Mouse (Mus musculus): Measurements from ENCODE around the gene Ankrd44. TPM values are rescaled to one million over a fixed set of nuclear protein-coding genes. Genes with fewer than 3 reads are reported as not detected.

Gene Ankrd44
- polyA plus RNA-seq, 1 experiment from 2014 or later, result 23.0 TPM

GRCm38 (mm10) chr1:54702918-54703317 is 223.3 kb downstream of the Ankrd44 start:
- H3K36me3 ChIP-seq, result no peaks in the 10 kb centered on the region
- H3K4me3 ChIP-seq, result no peak overlapping the region
- H3K9ac ChIP-seq, result no peak overlapping the region
- no peak overlapping the region for H3K4me2 ChIP-seq (replicated peaks)
- H3K4me1 ChIP-seq, result peaks cover 3% of the 10 kb centered on the region; the same call in 1 of the 2 replicates
- no peak overlapping the region for H3K27ac ChIP-seq
- ATAC-seq (ENCODE audit: low FRiP score, low read depth), result no peak
- no peaks in the 10 kb centered on the region for H3K9me3 ChIP-seq
- no peaks in the 10 kb centered on the region for H3K27me3 ChIP-seq

DNA sequence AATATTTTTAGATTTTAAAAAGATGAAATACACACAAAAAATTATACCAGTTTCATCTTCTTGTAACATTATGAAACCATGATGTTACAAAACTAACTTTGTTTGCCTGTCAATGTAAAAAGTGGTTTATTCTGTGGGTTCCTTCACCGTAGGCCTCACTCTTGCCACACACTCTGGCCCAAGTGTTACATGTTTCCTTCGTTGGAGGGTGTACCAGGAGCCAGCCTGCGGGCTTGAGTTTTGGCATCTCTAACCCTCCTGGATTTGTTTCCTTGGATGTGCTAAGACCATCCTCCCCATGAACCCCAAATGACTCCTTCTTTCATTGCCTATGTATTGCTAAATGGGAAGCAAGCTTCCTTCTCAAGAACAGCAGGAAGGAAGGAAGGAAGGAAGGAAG is 230.8 kb downstream of the Ankrd44 start:
- 87% methylated on average over 3 of the region's 3 CpGs for WGBS
- H3K4me1 ChIP-seq, result no peaks in the 10 kb centered on the region
- H3K9me3 ChIP-seq, result no peaks in the 10 kb centered on the region
- no peaks in the 10 kb centered on the region for H3K27me3 ChIP-seq
- H3K27ac ChIP-seq, result no peak overlapping the region
- no peak overlapping the region for H3K4me3 ChIP-seq
- H3K36me3 ChIP-seq, result no peaks in the 10 kb centered on the region
- ATAC-seq (ENCODE audit: low FRiP score, low read depth), result no peak
- H3K9ac ChIP-seq, result no peak overlapping the region
- no peak overlapping the region for H3K4me2 ChIP-seq (replicated peaks)

GRCm38 (mm10) chr1:54691824-54692223 is 234.4 kb downstream of the Ankrd44 start:
- ATAC-seq (ENCODE audit: low FRiP score, low read depth), result no peak
- no peak overlapping the region for H3K4me3 ChIP-seq
- no peak overlapping the region for H3K27ac ChIP-seq
- H3K27me3 ChIP-seq, result no peaks in the 10 kb centered on the region
- H3K36me3 ChIP-seq, result no peaks in the 10 kb centered on the region
- H3K9ac ChIP-seq, result no peak overlapping the region
- H3K4me2 ChIP-seq (replicated peaks), result no peak overlapping the region
- H3K9me3 ChIP-seq, result no peaks in the 10 kb centered on the region
- H3K4me1 ChIP-seq, result peaks cover 5% of the 10 kb centered on the region

GRCm38 (mm10) chr1:54690291-54690965 is 235.8 kb downstream of the Ankrd44 start:
- H3K36me3 ChIP-seq, result no peaks in the 10 kb centered on the region
- peaks cover 5% of the 10 kb centered on the region for H3K4me1 ChIP-seq
- 0 out of 2 replicates have a peak, but pooled peaks cover 5% of the 10 kb centered on the region for H3K9me3 ChIP-seq
- no peak overlapping the region for H3K4me2 ChIP-seq (replicated peaks)
- H3K27ac ChIP-seq, result no peak overlapping the region
- H3K9ac ChIP-seq, result no peak overlapping the region
- H3K27me3 ChIP-seq, result no peaks in the 10 kb centered on the region
- WGBS, result 75% methylated on average over 13 of the region's 13 CpGs
- no peak for ATAC-seq (ENCODE audit: low FRiP score, low read depth)
- H3K4me3 ChIP-seq, result no peak overlapping the region

DNA sequence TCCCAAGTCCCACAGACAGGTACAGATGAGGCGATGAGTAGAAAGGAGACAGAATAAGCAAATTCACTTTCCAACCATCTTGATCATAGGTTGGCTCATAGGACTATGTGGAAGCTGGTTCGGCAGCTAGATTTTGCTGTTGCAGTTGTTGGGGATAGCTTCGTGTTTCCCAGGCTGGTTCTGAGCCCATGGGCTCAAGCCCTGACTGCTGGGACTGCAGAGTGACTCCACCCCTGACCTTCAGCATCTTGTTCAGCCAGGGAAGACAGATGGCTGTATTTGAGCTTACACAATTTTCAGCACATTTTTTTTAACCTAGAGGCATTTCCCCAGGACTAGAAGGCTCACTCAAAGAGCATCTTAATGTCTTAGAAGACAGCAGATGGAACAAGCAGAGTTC is 237.7 kb downstream of the Ankrd44 start:
- Histone ChIP-seq H3K36me3 (no peaks in the 10 kb centered on the region), H3K4me2 (replicated peaks) (no peak overlapping the region), H3K9me3 (0 out of 2 replicates have a peak, but pooled peaks cover 7% of the 10 kb centered on the region), H3K27me3 (no peaks in the 10 kb centered on the region), H3K9ac (no peak overlapping the region), H3K4me3 (no peak overlapping the region), H3K27ac (no peak overlapping the region), H3K4me1 (peaks cover 5% of the 10 kb centered on the region)
- ATAC-seq (ENCODE audit: low FRiP score, low read depth), result no peak
- WGBS, result 86% methylated on average over 3 of the region's 3 CpGs

- no peak overlapping the region for H3K4me3 ChIP-seq
- 0 out of 2 replicates have a peak, but pooled peaks cover 7% of the 10 kb centered on the region for H3K9me3 ChIP-seq
- ATAC-seq (ENCODE audit: low FRiP score, low read depth), result no peak
- H3K4me2 ChIP-seq (replicated peaks), result no peak overlapping the region
- no peak overlapping the region for H3K27ac ChIP-seq
- no peaks in the 10 kb centered on the region for H3K36me3 ChIP-seq
- 69% methylated on average over 4 of the region's 4 CpGs for WGBS
- H3K4me1 ChIP-seq, result peaks cover 5% of the 10 kb centered on the region
- no peaks in the 10 kb centered on the region for H3K27me3 ChIP-seq
- H3K9ac ChIP-seq, result no peak overlapping the region
Observed at GRCm38 (mm10) chr1:54684316-54684715, 241.9 kb downstream of the Ankrd44 start.

GRCm38 (mm10) chr1:54679556-54679955 is 246.6 kb downstream of the Ankrd44 start:
- no peaks in the 10 kb centered on the region for H3K27me3 ChIP-seq
- H3K4me3 ChIP-seq, result no peak overlapping the region
- H3K4me2 ChIP-seq (replicated peaks), result no peak overlapping the region
- H3K27ac ChIP-seq, result no peak overlapping the region
- H3K9ac ChIP-seq, result no peak overlapping the region
- H3K4me1 ChIP-seq, result 0 out of 2 replicates have a peak, but pooled peaks cover 2% of the 10 kb centered on the region
- 68% methylated on average over 1 of the region's 1 CpGs for WGBS
- 0 out of 2 replicates have a peak, but pooled peaks cover 7% of the 10 kb centered on the region for H3K36me3 ChIP-seq
- H3K9me3 ChIP-seq, result no peaks in the 10 kb centered on the region
- ATAC-seq (ENCODE audit: low FRiP score, low read depth), result peak; percentile 55; the same call in 1 of the 2 replicates

DNA sequence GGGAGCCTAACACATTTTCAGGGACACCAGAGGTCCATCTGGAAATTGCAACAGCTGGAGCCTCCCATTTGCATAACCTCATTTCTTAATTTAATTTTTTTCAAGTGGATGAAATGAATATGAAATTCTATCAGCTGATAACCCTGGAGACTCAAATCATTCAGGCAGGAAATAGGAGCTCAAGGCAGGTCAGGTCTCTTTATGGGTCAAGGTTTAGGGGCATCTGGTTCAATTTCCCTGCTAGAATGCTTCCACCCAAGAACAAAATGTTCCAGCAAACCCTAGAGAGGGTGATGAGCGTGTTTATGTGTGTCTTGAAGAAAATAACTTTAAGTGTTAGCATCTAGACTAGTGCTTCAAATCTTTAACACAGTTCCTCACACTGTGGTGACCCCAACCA is 248.2 kb downstream of the Ankrd44 start:
- H3K4me1 ChIP-seq, result 0 out of 2 replicates have a peak, but pooled peaks cover 2% of the 10 kb centered on the region
- H3K27me3 ChIP-seq, result no peaks in the 10 kb centered on the region
- H3K4me3 ChIP-seq, result no peak overlapping the region
- H3K9me3 ChIP-seq, result no peaks in the 10 kb centered on the region
- ATAC-seq (ENCODE audit: low FRiP score, low read depth), result no peak
- 77% methylated on average over 1 of the region's 1 CpGs for WGBS
- no peak overlapping the region for H3K9ac ChIP-seq
- H3K27ac ChIP-seq, result no peak overlapping the region
- no peak overlapping the region for H3K4me2 ChIP-seq (replicated peaks)
- 0 out of 2 replicates have a peak, but pooled peaks cover 7% of the 10 kb centered on the region for H3K36me3 ChIP-seq

- H3K4me2 ChIP-seq (replicated peaks), result no peak overlapping the region
- H3K36me3 ChIP-seq, result 0 out of 2 replicates have a peak, but pooled peaks cover 7% of the 10 kb centered on the region
- H3K9ac ChIP-seq, result no peak overlapping the region
- 81% methylated on average over 5 of the region's 5 CpGs for WGBS
- H3K9me3 ChIP-seq, result no peaks in the 10 kb centered on the region
- H3K27me3 ChIP-seq, result no peaks in the 10 kb centered on the region
- no peak for ATAC-seq (ENCODE audit: low FRiP score, low read depth)
- H3K4me3 ChIP-seq, result no peak overlapping the region
- H3K4me1 ChIP-seq, result 0 out of 2 replicates have a peak, but pooled peaks cover 2% of the 10 kb centered on the region
- H3K27ac ChIP-seq, result no peak overlapping the region
Observed at GRCm38 (mm10) chr1:54675478-54675877, 250.7 kb downstream of the Ankrd44 start.

DNA sequence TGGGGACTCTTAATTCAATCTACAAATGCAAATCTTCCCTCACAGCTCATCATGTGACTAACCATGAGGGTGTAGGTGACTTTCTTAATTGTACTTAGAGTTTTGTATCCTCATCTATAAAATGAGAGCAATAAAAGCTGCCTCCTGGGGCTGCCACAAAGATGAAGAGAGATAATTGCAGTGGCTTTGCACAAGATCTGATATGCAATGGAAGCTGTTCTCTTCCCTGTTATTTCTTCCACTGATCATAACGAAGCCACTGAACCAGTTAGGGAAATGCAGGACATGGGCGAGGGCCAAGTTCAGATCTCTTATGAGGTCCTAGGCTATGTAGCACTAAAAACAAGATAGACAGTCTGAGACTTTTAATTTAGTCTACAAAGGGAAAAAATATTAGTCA is 258.2 kb downstream of the Ankrd44 start:
- 56% methylated on average over 2 of the region's 2 CpGs for WGBS
- ATAC-seq (ENCODE audit: low FRiP score, low read depth), result no peak
- H3K27ac ChIP-seq, result no peak overlapping the region
- no peaks in the 10 kb centered on the region for H3K9me3 ChIP-seq
- no peak overlapping the region for H3K4me2 ChIP-seq (replicated peaks)
- no peaks in the 10 kb centered on the region for H3K4me1 ChIP-seq
- H3K4me3 ChIP-seq, result no peak overlapping the region
- no peaks in the 10 kb centered on the region for H3K27me3 ChIP-seq
- H3K36me3 ChIP-seq, result no peaks in the 10 kb centered on the region
- H3K9ac ChIP-seq, result no peak overlapping the region

GRCm38 (mm10) chr1:54665582-54666405 is 260.4 kb downstream of the Ankrd44 start:
- 69% methylated on average over 8 of the region's 8 CpGs for whole genome bisulfite sequencing
- no peak overlapping the region for H3K4me3 ChIP-seq
- ATAC-seq (ENCODE audit: low FRiP score, low read depth), result no peak

GRCm38 (mm10) chr1:54665095-54665494 is 261.1 kb downstream of the Ankrd44 start:
- H3K9ac ChIP-seq, result no peak overlapping the region

More at GRCm38 (mm10) chr1:54665582-54666405, 260.4 kb downstream of the Ankrd44 start:
- H3K9ac ChIP-seq, result no peak overlapping the region
- no peak overlapping the region for H3K4me2 ChIP-seq (replicated peaks)
- no peaks in the 10 kb centered on the region for H3K4me1 ChIP-seq
- H3K27ac ChIP-seq, result no peak overlapping the region
- no peaks in the 10 kb centered on the region for H3K27me3 ChIP-seq
- peaks cover 14% of the 10 kb centered on the region for H3K36me3 ChIP-seq
- H3K9me3 ChIP-seq, result no peaks in the 10 kb centered on the region

More at GRCm38 (mm10) chr1:54665095-54665494, 261.1 kb downstream of the Ankrd44 start:
- ATAC-seq (ENCODE audit: low FRiP score, low read depth), result no peak
- 67% methylated on average over 4 of the region's 4 CpGs for WGBS
- Histone ChIP-seq H3K4me1 (no peaks in the 10 kb centered on the region), H3K27me3 (no peaks in the 10 kb centered on the region), H3K9me3 (no peaks in the 10 kb centered on the region), H3K4me3 (no peak overlapping the region), H3K36me3 (peaks cover 17% of the 10 kb centered on the region), H3K27ac (no peak overlapping the region), H3K4me2 (replicated peaks) (no peak overlapping the region)
